Mouse (Mus musculus) WW6 (cell line): Measurements from ENCODE around the gene 1700023F06Rik.
A peak's percentile ranks its signal among the peaks of the same experiment; 100 is the strongest.

Experiments
- DNase-seq: peaks from one replicate; pipeline ENCODE4 v3.0.0-alpha.2; 2013; ENCODE audit warnings: low read depth, low spot score

The 1700023F06Rik gene

GRCm38 (mm10) chr11:103168690-103169390 is 39.5 kb downstream of the 1700023F06Rik start:
- no peak for DNase-seq

GRCm38 (mm10) chr11:103164391-103164790 is 44.0 kb downstream of the 1700023F06Rik start:
- DNase-seq = no peak

GRCm38 (mm10) chr11:103162132-103162531 is 46.2 kb downstream of the 1700023F06Rik start:
- DNase-seq = no peak

- DNase-seq = peak; percentile 84
Measured at GRCm38 (mm10) chr11:103161449-103161848, 46.9 kb downstream of the 1700023F06Rik start.

GRCm38 (mm10) chr11:103160738-103161137 is 47.6 kb downstream of the 1700023F06Rik start:
- DNase-seq = no peak

- peak; percentile 93 for DNase-seq
Measured at GRCm38 (mm10) chr11:103158621-103159478, 49.5 kb downstream of the 1700023F06Rik start.

GRCm38 (mm10) chr11:103149771-103150170 is 58.6 kb downstream of the 1700023F06Rik start:
- no peak for DNase-seq
